Mouse (Mus musculus) ES-E14 (cell line): ENCODE data around the gene Megf11.

Source experiments
- CHD2 ChIP-seq: IDR thresholded peaks from 2 replicates; pipeline ENCODE4 v1.6.1; 2014; ENCODE audit warnings: mild to moderate bottlenecking, low read depth, low read length, inconsistent platforms
- HCFC1 ChIP-seq: IDR thresholded peaks from 2 replicates; pipeline ENCODE4 v1.6.1; 2012; ENCODE audit warnings: low read length, inconsistent platforms, borderline replicate concordance; ENCODE audit not compliant: insufficient read depth
- MAFK ChIP-seq: IDR thresholded peaks from 2 replicates; pipeline ENCODE4 v1.6.1; 2014; ENCODE audit warnings: mild to moderate bottlenecking, low read depth, low read length, inconsistent platforms; ENCODE audit not compliant: insufficient read depth

- no peak for TF ChIP-seq HCFC1
- no peak for TF ChIP-seq CHD2
- no peak for TF ChIP-seq MAFK
These were observed 258.7 kb downstream of the Megf11 start for GRCm38 (mm10) chr9:64644129-64644528.
